Mouse (Mus musculus): ENCODE data around the gene Actg2. TPM values are rescaled to one million over a fixed set of nuclear protein-coding genes. Genes with fewer than 3 reads are reported as not detected.

The Actg2 gene
- total RNA-seq, 2 experiments from 2014 or later = not detected

DNA sequence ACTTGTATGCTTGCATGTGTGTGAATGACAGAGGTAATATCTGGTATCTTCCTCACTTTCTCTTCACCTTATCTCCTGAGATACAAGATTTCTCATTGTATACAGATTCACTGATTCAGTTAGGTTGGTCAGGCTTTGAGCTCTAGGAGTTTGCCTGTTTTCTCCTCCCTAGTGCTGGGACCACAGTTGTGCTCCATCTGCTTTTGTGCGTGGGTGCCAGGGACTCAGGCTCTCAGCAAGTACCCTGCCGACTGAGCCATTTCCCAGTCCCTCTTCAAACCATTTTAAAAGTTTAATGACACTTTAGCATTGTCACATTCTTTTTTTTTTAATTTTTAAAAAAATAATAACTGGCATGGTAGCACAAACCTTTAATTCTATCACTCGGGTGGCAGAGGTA is 20.9 kb downstream of the Actg2 start:
- no peak for ATAC-seq (replicated peaks; ENCODE audit: poor library complexity)

DNA sequence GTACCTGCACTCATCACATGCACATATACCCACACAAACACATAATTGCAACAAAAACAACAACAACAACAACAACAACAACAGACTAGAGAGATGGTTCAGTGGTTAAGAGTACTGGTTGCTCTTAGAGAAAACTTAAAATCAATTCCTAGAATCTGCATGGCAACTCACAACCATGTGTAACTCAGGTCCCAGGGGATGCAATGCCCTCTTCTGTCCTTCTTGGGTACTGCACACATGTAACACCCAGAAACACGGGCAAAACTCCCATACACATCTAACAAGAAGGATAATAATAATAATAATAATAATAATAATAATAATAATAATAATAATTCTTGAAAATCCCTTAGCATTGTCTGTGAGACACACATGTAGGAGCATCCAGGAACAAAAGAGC is 23.6 kb downstream of the Actg2 start:
- peak; percentile 97 for ATAC-seq (replicated peaks; ENCODE audit: poor library complexity)

DNA sequence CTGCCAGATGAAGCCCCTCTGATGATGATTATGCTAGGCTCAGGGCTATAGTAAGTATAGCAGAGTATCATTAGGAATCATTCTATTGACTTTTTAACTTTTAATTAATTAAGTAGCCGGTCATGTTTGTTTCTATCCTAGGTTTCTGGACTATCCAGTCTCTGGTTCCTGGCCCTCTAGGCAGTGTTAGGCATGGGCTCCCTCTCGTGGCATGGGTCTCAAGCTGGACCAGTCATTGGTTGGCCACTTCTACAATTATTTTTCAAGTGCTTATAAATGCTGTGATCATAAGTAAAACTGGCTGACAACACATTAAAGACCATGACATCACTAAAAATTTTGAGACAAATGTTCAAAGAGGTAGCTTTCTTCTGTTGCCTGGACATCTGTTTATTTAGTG is 25.9 kb downstream of the Actg2 start:
- ATAC-seq (replicated peaks; ENCODE audit: poor library complexity) = no peak

DNA sequence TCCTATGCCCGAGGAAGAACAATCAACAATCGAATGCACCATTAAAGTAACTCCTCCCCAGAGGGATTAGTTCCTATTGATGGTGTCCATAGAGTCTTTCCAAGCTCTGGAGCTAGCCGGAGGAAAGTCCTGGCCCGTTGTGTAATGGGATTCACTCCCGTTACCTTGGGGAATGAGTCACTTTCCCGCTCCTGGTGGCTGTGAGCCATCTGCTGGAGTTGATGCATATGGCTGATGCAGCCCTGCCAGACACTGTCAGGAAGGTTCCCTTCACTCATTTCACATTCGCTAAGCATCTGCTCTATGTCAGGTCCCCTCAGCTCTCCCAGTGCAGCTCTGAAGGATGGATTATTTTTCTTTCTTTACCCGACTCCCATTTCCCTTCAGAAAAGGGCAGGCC is 26.6 kb downstream of the Actg2 start:
- no peak for ATAC-seq (replicated peaks; ENCODE audit: poor library complexity)

DNA sequence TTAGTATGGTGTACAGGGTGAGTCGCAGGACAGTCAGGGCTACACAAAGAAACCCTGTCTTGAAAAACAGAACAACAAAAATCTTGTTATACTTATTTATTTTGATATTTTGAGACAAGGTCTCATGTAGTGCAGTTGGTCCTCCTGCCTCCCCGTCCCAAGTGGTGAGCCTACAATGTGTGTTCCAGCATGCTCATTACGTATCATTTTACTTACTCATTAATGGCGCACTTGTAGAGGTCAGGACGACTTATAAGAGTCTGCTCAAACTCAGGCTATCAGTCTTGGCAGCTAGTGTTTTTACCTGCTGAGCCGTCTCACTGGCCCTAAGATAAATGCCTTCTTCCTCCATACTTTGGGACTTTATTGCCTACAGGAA is 28.9 kb downstream of the Actg2 start:
- 0 out of 2 replicates have a peak, but pooled peaks have one; percentile 10 for ATAC-seq (replicated peaks; ENCODE audit: poor library complexity)

DNA sequence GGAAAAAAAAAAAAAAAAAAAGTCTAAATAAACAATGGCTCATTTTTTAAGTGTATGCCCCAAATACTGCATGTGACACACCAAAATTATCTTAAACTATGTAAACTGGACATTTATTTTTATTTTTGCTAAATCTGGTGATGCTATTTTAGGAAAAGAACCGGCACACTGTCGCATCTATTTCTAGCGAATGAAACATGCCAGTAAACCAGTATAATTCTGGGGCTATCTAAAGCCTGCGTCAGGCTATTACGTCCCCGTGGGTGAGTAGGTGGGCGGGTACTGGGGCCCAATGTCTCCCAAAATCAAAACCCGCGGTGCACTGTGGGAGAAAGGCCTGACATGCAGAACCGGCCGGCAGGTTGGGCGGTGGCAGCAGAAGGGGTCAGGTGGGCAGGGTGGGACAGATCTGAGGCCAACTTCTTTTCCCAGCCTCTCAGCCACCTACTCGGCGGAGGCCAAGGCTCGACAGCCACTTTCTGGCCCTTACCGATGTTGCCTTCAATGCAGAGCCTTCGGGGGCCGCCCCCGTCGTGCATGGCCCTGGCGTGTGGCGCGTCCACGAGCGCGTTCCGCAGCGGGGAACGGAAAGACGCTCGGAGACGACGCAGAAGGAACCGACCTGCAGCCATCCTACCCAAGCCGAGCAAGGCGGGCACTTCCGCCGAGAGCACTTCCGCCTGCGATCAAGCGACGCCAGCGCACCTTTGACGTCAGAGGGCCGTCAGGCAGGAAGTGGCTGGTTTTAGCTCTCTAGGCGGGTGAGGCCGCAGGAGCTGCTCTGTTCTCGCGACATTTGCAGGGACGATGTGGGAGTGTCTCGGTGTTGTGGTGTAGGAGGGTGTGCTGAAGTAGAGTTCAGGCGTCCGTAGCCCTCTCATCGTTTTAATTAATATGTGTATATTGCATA is 29.6 kb downstream of the Actg2 start, which contains the start of gene Dguok:
TSS of gene Dguok (minus strand) at position 712 of the 910 bp plus-strand sequence.
- peak; percentile 93 for ATAC-seq (replicated peaks; ENCODE audit: poor library complexity)

DNA sequence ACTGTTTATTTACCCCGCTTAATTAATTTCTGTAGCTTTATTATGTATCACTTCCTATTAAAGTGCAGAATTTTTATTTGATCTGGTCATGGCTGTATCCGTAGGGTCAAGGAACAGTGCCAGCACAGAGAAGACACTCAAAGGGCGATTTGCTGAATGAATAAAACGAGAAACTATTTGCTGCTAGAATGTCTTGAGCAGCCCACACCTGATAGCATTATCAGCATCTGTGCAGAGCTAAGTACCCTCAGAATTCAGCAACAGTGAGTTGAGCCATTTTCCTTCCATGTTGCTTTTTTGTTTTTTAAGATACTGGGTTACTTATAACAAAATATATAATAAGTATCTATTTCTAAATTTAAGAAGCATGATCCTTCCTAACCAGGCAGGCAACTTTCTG is 30.5 kb downstream of the Actg2 start:
- ATAC-seq (replicated peaks; ENCODE audit: poor library complexity) = no peak

DNA sequence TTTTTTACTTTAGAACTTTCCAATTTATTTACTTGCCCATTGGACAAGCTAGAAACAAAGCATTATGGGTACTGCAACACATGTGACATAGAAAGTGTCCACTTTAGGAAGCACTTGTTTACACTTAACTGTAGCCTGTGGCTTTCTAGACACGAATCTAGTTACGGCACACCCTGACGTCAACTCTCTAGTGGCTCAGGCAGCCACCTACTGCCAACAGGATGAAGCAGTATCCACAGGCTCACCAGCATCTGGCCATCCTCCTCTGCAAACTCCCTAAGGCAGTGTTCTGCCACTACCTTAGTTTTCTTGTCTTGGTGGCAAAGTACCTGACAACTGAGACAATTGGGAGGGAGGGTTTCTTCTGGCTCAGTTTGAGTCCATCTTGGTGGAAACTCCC is 32.7 kb downstream of the Actg2 start:
- no peak for ATAC-seq (replicated peaks; ENCODE audit: poor library complexity)

DNA sequence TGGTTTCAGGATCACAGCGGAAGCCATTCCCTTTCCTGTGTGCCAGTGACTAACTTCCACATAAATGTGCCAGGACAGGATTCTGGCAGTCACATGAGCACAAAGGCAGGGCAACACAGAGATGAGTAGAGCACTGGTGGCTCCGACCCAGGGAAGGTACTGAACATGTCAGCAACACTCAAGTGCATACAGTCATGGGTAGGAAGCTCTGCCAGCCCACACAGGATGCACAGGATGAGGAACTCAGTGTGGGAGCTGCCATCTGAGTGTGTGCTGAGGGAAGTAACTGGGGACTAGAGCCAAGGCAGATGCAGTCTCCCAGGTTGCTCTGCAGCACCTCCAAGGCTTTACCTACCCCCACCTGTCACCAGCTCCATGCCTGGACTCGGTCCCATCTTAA is 33.4 kb downstream of the Actg2 start:
- peak; percentile 26 for ATAC-seq (replicated peaks; ENCODE audit: poor library complexity)

DNA sequence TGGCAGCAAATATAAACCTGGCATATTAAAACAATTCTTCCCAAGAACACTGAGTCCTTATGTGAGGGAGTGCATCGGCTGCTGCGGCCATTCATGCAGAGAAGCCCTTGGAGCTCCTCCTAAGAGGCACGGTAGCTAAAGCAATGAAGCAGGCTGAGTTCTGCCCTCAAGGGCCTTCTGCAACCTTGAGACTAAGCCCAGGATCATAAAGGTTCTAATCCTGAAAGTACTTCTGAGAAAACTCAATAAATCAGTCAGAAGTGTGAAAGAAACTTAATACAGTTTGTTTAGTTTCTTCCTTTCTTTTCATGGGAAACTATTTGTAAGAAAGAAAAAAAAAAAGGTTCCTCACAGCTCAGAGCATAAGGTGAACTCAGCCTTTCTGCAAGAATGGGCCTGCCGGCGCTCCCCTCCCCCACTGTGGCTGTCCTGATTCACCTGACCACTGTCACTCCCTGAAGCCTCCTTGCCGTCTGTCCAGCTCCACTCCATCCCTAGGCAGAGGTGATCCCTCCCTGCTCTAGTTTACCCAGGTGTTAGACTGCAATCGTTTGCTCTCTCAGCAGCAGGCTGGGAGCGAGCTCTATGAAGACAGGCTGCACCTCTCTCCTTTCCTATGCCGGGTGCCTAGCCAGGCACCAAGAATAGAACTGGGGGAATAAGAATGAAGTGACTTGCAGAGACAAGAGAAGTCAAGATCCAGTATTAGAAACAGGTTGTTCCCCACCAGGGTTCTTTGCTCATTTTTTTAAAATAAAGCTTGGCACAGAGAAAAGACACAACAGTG is 34.3 kb downstream of the Actg2 start:
- no peak for ATAC-seq (replicated peaks; ENCODE audit: poor library complexity)

DNA sequence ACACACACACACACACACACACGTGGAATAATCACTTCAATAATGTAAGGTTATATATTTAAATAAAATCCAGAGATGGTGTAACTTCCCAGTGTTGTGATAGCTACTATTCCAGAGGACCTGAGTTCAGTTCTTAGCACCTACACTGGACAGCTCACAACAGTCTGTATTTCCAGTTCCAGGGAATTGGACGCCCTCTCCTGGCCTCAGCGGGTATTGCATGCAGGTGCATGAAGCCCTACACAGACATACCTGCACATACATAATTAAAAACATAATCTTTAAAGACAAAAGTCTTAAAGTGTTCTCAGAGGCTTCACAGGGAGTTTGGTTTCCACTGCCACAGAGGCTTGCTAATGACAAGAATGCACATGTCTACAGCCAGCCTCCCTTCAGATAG is 35.6 kb downstream of the Actg2 start:
- no peak for ATAC-seq (replicated peaks; ENCODE audit: poor library complexity)

DNA sequence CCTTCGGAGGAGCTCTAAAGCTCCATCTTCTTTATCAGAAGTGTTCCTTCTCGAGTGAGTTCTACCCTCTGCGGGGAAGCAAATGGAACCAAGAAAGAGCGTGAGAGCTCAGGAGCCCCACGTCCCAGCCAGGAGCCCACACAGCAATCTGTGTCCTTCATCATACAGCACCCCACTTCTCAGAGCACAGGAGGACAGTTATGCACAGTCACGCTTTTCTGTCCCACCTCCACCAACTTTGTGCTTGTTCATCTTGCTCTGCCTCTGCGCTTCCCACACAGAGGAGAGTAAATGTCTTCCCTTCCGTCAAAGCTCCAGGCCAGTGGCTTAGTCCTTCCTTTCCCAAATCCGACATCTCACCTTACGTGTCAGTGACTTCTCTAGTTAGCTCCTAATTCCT is 37.0 kb downstream of the Actg2 start:
- no peak for ATAC-seq (replicated peaks; ENCODE audit: poor library complexity)

DNA sequence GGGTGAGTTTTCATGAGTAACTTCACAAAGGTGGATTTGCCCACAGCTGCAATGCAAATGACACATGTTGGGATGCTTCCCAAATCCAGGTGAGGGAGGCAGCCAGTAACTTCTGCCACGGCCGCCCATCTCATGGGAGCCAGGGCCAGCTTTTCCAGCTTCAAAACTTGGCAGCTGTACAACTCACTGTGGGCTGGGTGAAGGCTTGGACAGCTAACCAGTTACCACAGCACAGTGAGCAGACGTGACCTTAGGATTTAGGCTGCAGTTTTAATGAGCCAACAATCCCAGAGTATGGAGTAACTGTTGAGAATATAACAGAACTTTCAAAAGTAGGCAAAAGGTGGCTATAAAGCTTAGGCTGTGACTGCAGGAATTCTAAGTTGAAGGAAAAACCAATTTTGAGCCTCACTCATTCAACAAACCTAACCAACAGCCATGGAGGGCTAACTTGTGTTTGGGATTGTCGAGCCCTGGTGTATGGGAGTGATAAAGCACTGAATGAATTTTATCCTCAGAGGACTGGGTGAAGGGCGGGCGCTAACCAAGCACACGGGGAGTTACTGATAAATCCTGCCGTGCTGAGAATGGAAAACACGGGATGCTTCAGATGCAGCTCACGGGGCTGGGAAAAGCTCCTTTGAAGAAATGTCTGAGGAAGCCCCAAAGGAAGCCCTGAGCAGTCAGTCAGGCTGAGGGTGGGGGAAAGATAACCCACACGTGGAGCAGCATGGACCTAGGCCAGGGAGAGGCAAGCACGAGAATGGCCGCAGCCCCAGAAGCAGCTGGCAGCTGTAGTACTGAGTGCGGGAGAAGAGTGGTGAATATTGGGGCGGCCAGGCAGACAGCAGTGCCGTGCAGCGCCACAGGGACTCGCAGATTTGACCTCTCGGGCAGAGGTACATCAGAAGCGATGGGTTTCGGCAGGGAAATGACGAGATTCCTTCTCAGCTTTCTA is 39.0 kb downstream of the Actg2 start:
- peak; percentile 44 for ATAC-seq (replicated peaks; ENCODE audit: poor library complexity)

DNA sequence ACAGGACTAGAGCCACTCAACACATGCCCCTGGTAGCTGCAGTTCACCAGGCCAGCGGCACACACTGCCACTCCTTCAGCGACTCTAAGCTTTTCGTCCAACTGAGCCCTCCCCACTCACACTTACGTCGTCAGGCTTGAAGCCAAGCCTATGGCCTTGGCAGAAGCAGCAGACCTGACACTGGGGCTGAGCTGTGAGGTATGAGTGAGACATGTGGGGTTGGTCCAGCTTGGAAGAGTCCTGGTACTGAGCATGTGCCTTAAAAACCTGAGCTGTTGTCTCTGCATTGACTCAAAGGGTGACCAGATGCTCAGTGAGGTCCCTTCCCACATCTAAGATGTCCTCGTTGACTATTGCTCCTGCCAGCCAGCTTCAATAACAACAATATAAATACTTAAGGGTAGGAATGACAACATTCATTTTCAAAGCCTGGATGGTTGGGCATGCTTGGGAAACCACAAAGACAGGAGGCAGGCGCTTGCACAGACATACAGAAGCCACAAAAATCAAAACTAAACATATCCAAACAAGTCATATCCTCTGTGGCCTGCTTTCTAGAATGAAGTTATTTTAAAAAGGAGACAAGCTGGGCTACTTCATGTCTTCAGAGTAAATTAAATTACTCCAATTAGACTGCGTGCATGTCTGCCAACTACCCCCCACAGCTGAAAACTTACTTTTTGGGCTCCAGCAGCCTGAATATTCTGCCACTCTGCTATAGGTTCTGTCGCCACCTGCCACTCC is 39.9 kb downstream of the Actg2 start:
- no peak for ATAC-seq (replicated peaks; ENCODE audit: poor library complexity)

DNA sequence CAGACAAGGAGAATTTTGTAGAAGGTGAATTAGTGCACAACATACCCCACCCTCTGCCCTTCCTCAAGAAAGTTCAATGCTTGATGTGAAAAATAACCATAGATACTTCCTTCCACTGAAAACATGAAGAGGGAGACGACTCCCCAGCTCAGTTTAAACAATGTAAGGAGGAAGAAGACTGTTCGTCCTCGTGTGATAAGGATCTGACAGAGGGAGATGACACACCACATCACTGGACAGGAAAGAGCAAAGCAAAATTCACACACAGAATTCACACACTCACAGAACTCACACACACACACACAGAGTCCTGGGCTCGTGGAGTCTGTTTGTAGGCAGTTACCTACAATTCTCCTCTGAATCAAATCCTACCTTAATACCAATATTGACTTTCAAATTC is 45.4 kb downstream of the Actg2 start:
- ATAC-seq (replicated peaks; ENCODE audit: poor library complexity) = no peak

DNA sequence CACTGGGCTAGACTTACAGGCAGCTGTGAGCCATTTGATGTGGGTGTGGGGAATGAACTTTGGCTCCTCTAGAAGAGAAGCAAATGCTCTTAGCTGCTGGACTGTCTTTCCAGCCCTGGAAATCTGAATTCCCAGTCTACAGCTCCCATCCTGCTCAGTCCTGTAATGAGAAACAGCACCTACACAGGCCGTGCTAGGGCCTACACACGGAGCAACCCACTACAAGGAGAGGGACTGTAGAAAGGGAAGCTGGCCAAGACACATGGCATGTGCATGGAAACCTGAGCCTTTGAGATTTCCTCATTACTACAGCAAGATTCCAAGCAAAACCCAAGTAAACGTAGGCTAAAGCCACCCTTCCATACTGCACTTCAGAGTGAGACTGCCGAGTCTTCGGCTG is 47.9 kb downstream of the Actg2 start:
- ATAC-seq (replicated peaks; ENCODE audit: poor library complexity) = no peak

DNA sequence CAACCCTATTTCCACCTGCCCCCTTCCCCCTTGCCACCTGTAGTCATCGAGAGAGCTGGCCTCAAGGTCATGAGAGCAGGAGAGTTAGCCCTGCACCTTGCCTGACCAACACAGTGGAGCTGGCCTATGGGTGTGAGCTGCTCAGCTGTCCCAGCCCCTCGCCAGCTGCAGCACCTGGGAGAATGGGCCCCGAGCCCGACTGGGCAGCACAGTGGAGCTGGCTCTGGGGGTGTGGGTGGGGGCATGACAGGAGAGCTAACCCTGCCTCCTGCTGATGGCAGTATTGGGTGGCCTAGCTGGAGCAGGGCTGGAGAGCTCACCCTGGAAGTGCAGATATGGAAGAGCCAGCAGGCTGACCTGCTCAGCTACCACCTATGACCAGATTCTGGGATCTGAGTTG is 48.8 kb downstream of the Actg2 start:
- ATAC-seq (replicated peaks; ENCODE audit: poor library complexity) = no peak

DNA sequence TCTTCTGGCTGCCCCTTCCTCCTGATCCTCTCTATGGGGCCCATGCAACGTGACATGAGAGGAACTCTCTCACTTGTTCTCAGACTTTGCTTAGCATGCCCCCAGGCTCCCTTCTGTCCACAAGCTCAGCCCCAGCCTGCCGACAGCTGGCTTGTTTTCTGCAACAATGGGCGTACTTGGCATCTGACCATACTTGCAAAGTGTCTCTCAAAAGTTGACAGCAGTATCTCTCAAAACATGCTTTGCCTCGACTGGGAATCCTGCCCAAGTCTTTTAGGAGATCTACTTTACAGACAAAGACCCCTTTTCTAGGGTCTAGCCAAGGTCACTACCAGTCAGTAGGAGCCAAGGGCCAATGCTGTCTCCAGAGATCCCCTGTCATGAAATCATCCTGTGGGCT is 50.2 kb downstream of the Actg2 start:
- no peak for ATAC-seq (replicated peaks; ENCODE audit: poor library complexity)

DNA sequence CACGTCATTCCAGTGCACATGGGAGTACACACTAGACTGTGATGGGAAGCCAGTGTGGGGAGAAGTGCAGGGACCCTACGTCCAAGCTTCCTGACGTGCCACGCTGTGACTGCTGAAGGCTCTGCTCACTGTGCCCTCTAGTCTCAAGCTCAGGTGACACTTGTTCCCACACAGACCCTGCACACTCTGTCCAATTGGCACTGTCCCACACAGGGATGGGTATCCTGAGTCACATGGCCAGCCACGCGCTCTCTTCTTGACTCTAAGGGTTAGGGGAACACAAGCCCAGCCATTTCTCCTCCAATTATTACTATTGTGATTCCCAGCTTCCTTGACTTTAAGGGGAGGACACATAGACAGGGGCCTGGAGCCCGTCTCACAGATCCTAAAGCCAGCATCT is 52.3 kb downstream of the Actg2 start:
- ATAC-seq (replicated peaks; ENCODE audit: poor library complexity) = no peak

DNA sequence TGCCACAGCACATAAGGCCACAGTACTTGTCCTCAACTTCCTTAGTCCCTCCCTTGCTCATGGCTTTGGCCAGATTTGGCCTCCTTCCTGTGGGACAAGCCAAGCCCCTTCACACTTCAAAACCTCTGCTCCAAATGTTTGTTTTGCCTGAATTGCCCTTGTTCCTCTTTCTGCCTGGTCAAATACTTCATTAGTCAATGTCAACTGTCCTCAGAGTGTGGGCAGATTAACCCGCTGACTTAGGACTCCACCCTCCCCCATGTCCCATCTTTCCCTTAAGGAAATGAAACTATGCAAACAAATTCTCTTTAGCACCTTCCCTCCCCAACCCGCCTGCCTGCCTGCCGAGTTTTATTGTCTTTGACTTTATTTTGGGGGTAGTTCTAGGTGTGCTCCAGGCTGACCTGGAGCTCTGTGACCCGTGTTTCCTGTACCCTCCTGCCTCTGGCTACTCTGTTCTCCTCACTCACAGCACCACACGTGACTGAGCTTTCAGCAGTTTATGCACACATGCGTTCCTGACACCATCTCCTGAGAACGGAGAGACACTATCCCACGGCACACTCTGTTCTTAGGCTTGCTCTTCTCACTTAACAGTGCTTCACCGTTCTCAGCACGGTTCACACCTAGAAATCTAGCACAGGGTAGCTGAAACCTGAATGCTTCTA is 53.5 kb downstream of the Actg2 start:
- peak; percentile 90 for ATAC-seq (replicated peaks; ENCODE audit: poor library complexity)
